Mouse (Mus musculus) MEL (cell line): ENCODE results near the gene Birc5. TPM values are rescaled to one million over a fixed set of nuclear protein-coding genes. Genes with fewer than 3 reads are reported as not detected.
A peak's percentile ranks its signal among the peaks of the same experiment; 100 is the strongest.

ENCODE experiments used
- DNase-seq: peaks from one replicate; pipeline ENCODE4 v3.0.0; 2011; ENCODE audit warnings: low read depth, low spot score
- H3K27ac ChIP-seq: 2 replicates; pipeline ENCODE4 v1.5.1; 2012; ENCODE audit warnings: low read depth, mild to moderate bottlenecking, control low read depth, low read length, moderate library complexity; ENCODE audit not compliant: control insufficient read depth
- H3K27me3 ChIP-seq, 2 experiments: fragments of 150-350 bp in 1 of 2; sonication (generic) in 1 of 2; 2 replicates each; pipeline ENCODE4 v1.6.1; 2012; ENCODE audit warnings: low read length in 2 of 2, mild to moderate bottlenecking in 2 of 2, improper control_type of control experiment in 1 of 2, moderate library complexity in 1 of 2; ENCODE audit not compliant: insufficient read depth in 2 of 2, control insufficient read depth in 1 of 2
- H3K36me3 ChIP-seq, 2 experiments: 2 replicates each; pipeline ENCODE4 v1.6.1; 2012 to 2014; ENCODE audit warnings: low read length in 2 of 2, improper control_type of control experiment in 1 of 2, inconsistent platforms in 1 of 2, mild to moderate bottlenecking in 1 of 2; ENCODE audit not compliant: insufficient read depth in 2 of 2, control insufficient read depth in 1 of 2
- H3K4me1 ChIP-seq, 2 experiments: fragments of 150-350 bp in 1 of 2; sonication (generic) in 1 of 2; 2 replicates each; pipeline ENCODE4 v1.6.1; 2012; ENCODE audit warnings: low read length in 2 of 2, improper control_type of control experiment in 1 of 2, mild to moderate bottlenecking in 1 of 2; ENCODE audit not compliant: insufficient read depth in 2 of 2, control insufficient read depth in 1 of 2
- H3K4me3 ChIP-seq, 2 experiments: fragments of 150-350 bp in 1 of 2; sonication (generic) in 1 of 2; 2 replicates each; pipeline ENCODE4 v1.5.1; 2012; ENCODE audit warnings: low read depth in 2 of 2, low read length in 2 of 2, mild to moderate bottlenecking in 2 of 2, moderate library complexity in 2 of 2, control low read depth in 1 of 2, improper control_type of control experiment in 1 of 2; ENCODE audit not compliant: control insufficient read depth in 1 of 2, insufficient read depth in 1 of 2
- H3K79me2 ChIP-seq: 2 replicates; pipeline ENCODE4 v1.6.1; 2012; ENCODE audit warnings: mild to moderate bottlenecking, low read length, moderate library complexity; ENCODE audit not compliant: control insufficient read depth, poor library complexity, insufficient read depth
- H3K9ac ChIP-seq: 2 replicates; pipeline ENCODE4 v1.6.1; 2012; ENCODE audit warnings: low read depth, mild to moderate bottlenecking, control low read depth, low read length, moderate library complexity; ENCODE audit not compliant: control insufficient read depth, poor library complexity, severe bottlenecking
- H3K9me3 ChIP-seq: fragments of 150-350 bp; sonication (generic); replicated peaks from 2 replicates; pipeline ENCODE4 v1.6.1; 2012; ENCODE audit warnings: mild to moderate bottlenecking, low read length, improper control_type of control experiment, moderate library complexity; ENCODE audit not compliant: insufficient read depth
- BHLHE40 ChIP-seq: IDR thresholded peaks from 2 replicates; pipeline ENCODE4 v1.6.1; 2012; ENCODE audit warnings: low read depth, mild to moderate bottlenecking, inconsistent platforms, low read length, improper control_type of control experiment, borderline replicate concordance
- CTCF ChIP-seq, 3 experiments: IDR thresholded peaks in 2 of 3; conservative IDR thresholded peaks in 1 of 3; 2 replicates each; pipeline ENCODE4 v1.5.1; 2011 to 2012; ENCODE audit warnings: low read length in 3 of 3, low read depth in 2 of 3, mild to moderate bottlenecking in 2 of 3, improper control_type of control experiment in 1 of 3, inconsistent platforms in 1 of 3, mixed read lengths in 1 of 3, moderate library complexity in 1 of 3; ENCODE audit not compliant: control insufficient read depth in 1 of 3, insufficient read depth in 1 of 3, poor library complexity in 1 of 3, severe bottlenecking in 1 of 3
- E2F4 ChIP-seq: IDR thresholded peaks from 2 replicates; pipeline ENCODE4 v1.6.1; 2011; ENCODE audit warnings: low read depth, low read length, improper control_type of control experiment, borderline replicate concordance
- EP300 ChIP-seq, 2 experiments: IDR thresholded peaks; 2 replicates each; pipeline ENCODE4 v1.6.1; 2011; ENCODE audit warnings: improper control_type of control experiment in 2 of 2, low read length in 2 of 2, low read depth in 1 of 2, mild to moderate bottlenecking in 1 of 2
- ETS1 ChIP-seq: IDR thresholded peaks from 2 replicates; pipeline ENCODE4 v1.6.1; 2012; ENCODE audit warnings: low read depth, mild to moderate bottlenecking, inconsistent platforms, low read length, improper control_type of control experiment, moderate library complexity
- MAX ChIP-seq: IDR thresholded peaks from 2 replicates; pipeline ENCODE4 v1.6.1; 2011; ENCODE audit warnings: low read length, improper control_type of control experiment
- MAZ ChIP-seq: IDR thresholded peaks from 2 replicates; pipeline ENCODE4 v1.6.1; 2012; ENCODE audit warnings: low read depth, mild to moderate bottlenecking, inconsistent platforms, low read length, improper control_type of control experiment
- MXI1 ChIP-seq: IDR thresholded peaks from 2 replicates; pipeline ENCODE4 v1.6.1; 2011; ENCODE audit warnings: mild to moderate bottlenecking, low read depth, low read length, improper control_type of control experiment
- NELFE ChIP-seq: IDR thresholded peaks from 2 replicates; pipeline ENCODE4 v1.6.1; 2011; ENCODE audit warnings: low read depth, low read length, improper control_type of control experiment
- NRF1 ChIP-seq: IDR thresholded peaks from 2 replicates; pipeline ENCODE4 v1.6.1; 2014; ENCODE audit warnings: low read depth, mild to moderate bottlenecking, inconsistent platforms, low read length, improper control_type of control experiment, moderate library complexity; ENCODE audit not compliant: poor library complexity, insufficient read depth, severe bottlenecking
- POLR2A ChIP-seq, 2 experiments: IDR thresholded peaks; 2 replicates each; pipeline ENCODE4 v1.6.1; 2011 to 2012; ENCODE audit warnings: low read length in 2 of 2, mild to moderate bottlenecking in 2 of 2, control low read depth in 1 of 2, improper control_type of control experiment in 1 of 2, low read depth in 1 of 2, moderate library complexity in 1 of 2; ENCODE audit not compliant: control insufficient read depth in 1 of 2, insufficient read depth in 1 of 2, poor library complexity in 1 of 2
- POLR2AphosphoS2 ChIP-seq: IDR thresholded peaks from 2 replicates; pipeline ENCODE4 v1.6.1; 2011; ENCODE audit warnings: low read length, improper control_type of control experiment
- POLR2AphosphoS5 ChIP-seq: IDR thresholded peaks from 2 replicates; pipeline ENCODE4 v1.6.1; 2012; ENCODE audit warnings: low read depth, borderline replicate concordance, mild to moderate bottlenecking, inconsistent platforms, low read length, moderate library complexity, mixed read lengths
- RAD21 ChIP-seq: IDR thresholded peaks from 2 replicates; pipeline ENCODE4 v1.6.1; 2011; ENCODE audit warnings: mild to moderate bottlenecking, low read depth, low read length, improper control_type of control experiment
- SIN3A ChIP-seq: IDR thresholded peaks from 2 replicates; pipeline ENCODE4 v1.6.1; 2012; ENCODE audit warnings: low read length, improper control_type of control experiment, inconsistent platforms
- TAL1 ChIP-seq: IDR thresholded peaks from 2 replicates; pipeline ENCODE4 v1.6.1; 2012; ENCODE audit warnings: mild to moderate bottlenecking, inconsistent platforms, low read length, moderate library complexity, mixed read lengths
- TBP ChIP-seq: IDR thresholded peaks from 2 replicates; pipeline ENCODE4 v1.8.0; 2011; ENCODE audit warnings: low read depth, low read length, improper control_type of control experiment
- TCF12 ChIP-seq: IDR thresholded peaks from 2 replicates; pipeline ENCODE4 v1.6.1; 2014; ENCODE audit warnings: low read depth, mild to moderate bottlenecking, inconsistent platforms, low read length, improper control_type of control experiment, moderate library complexity
- USF2 ChIP-seq, 2 experiments: IDR thresholded peaks; 2 replicates each; pipeline ENCODE4 v1.6.1; 2011 to 2012; ENCODE audit warnings: improper control_type of control experiment in 2 of 2, low read length in 2 of 2, borderline replicate concordance in 1 of 2, inconsistent platforms in 1 of 2, low read depth in 1 of 2, mild to moderate bottlenecking in 1 of 2; ENCODE audit not compliant: insufficient read depth in 1 of 2
- ZKSCAN1 ChIP-seq: IDR thresholded peaks from 2 replicates; pipeline ENCODE4 v1.6.1; 2012; ENCODE audit warnings: low read depth, mild to moderate bottlenecking, inconsistent platforms, low read length, improper control_type of control experiment, moderate library complexity
- ZMIZ1 ChIP-seq: IDR thresholded peaks from 2 replicates; pipeline ENCODE4 v1.6.1; 2012; ENCODE audit warnings: low read depth, mild to moderate bottlenecking, inconsistent platforms, low read length, improper control_type of control experiment, moderate library complexity
- ZNF384 ChIP-seq: IDR thresholded peaks from 2 replicates; pipeline ENCODE4 v1.6.1; 2012; ENCODE audit warnings: low read depth, mild to moderate bottlenecking, inconsistent platforms, low read length, improper control_type of control experiment
- polyA plus RNA-seq, 2 experiments: library from polyadenylated mRNA; stranded (reverse) in 1 of 2; unstranded in 1 of 2; fragments of >175 nt in 1 of 2; fragments of >200 nt in 1 of 2; gene quantifications; 2 replicates each; pipeline versions ENCODE4 v1.2.1 to v1.2.4; 2012; ENCODE audit warnings: low replicate concordance in 2 of 2, low read depth in 1 of 2; ENCODE audit not compliant: insufficient read length in 2 of 2, insufficient read depth in 1 of 2, missing spikeins in 1 of 2
- total RNA-seq: library from RNA; depleted of rRNA; stranded (reverse); fragments of 300-350 nt; gene quantifications from 2 replicates; pipeline ENCODE4 v1.2.3, GENCODE M21; 2012

Birc5 gene
- total and polyA plus RNA-seq, 3 experiments, result 214 to 242 TPM; not detected in 1

DNA sequence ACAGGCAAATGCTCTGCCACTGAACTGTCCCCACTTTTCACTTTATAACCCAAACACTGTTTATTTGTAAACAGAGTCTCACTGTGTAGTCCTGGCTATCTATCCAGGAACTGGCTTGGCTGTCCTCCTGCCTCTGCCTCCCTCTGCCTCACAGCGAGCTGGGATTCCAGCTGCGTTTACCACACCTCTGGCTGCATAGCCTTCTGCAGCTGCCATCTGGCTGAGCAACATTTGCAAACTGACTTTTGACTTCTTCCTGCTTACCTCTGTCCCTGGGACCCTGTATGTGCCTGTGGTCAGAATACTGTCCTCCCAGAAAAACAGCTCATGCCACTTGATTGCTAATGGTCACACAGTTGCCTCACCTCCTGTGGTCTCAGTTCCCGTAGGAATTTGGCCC is 21.7 kb upstream of the Birc5 start:
- DNase-seq, result no peak
- H3K9ac ChIP-seq, result peak overlapping the region; percentile 38
- peaks cover 23 to 67% of the 10 kb centered on the region in 2 experiments for H3K4me1 ChIP-seq
- H3K9me3 ChIP-seq, result no peaks in the 10 kb centered on the region
- H3K27ac ChIP-seq, result no peak overlapping the region
- H3K36me3 ChIP-seq, result peaks cover 0 to 46% of the 10 kb centered on the region in 2 experiments; a peak in 2 of 4 replicates
- no peaks in the 10 kb centered on the region for H3K27me3 ChIP-seq
- TF ChIP-seq ZNF384, result no peak
- TF ChIP-seq TAL1, result no peak
- no peak for TF ChIP-seq POLR2A (IDR thresholded peaks at IDR 0.05; ENCODE audit: control insufficient read depth in 1 of 2, insufficient read depth in 1 of 2, low read depth in 1 of 2, low read length in 2 of 2, poor library complexity in 1 of 2)
- peaks cover 24% of the 10 kb centered on the region for H3K79me2 ChIP-seq
- peak overlapping the region in 1 of 2 experiments; percentile 27; a peak in 2 of 4 replicates for H3K4me3 ChIP-seq

DNA sequence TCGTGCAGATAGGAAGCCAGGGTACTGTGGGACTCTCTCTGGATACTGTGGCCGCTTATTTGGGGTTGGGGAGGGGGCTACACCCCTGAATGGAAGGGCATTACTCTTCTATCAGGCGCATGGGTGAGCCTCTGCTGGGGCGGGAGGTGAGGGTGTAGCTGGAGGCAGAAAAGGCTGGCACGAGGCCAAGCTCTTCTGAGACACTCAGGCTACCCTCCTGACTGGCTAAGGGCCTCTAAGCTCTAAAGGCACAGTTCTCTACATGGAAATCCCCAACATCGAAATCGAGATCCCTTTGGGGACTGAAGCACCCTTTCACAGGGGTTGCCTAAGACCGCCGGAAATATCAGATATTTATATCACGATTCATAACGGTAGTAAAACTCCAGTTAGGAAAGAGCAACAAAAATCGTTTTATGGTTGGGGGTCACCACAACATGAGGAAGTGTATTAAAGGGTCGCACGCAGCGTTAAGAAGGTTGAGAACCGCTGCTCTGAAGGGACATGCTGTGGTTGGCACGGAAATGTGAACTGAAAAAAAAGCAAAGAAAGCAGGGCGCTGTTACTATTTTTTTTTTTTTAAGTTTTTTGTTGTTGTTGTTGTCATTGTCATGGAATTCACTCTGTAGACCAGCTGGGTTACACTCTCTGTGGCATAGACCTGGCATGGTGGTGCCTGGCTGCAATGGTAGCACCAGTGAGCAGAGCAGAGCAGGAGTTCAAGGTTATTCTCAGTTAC is 20.7 kb upstream of the Birc5 start:
- Histone ChIP-seq H3K36me3 (peaks cover 0 to 45% of the 10 kb centered on the region in 2 experiments; a peak in 2 of 4 replicates), H3K79me2 (peaks cover 19% of the 10 kb centered on the region), H3K4me1 (peaks cover 23 to 71% of the 10 kb centered on the region in 2 experiments), H3K9me3 (no peaks in the 10 kb centered on the region), H3K4me3 (peak overlapping the region; percentile 24 to 27), H3K27me3 (no peaks in the 10 kb centered on the region), H3K9ac (peak overlapping the region; percentile 38), H3K27ac (peak overlapping the region; percentile 44)
- TF ChIP-seq MAX, result peak; percentile 9
- no peak for TF ChIP-seq CTCF (IDR thresholded peaks at IDR 0.05 in 2 of 3, conservative IDR thresholded peaks at IDR 0.05 in 1 of 3; ENCODE audit: control insufficient read depth in 1 of 3, insufficient read depth in 1 of 3, low read depth in 2 of 3, low read length in 3 of 3, poor library complexity in 1 of 3, severe bottlenecking in 1 of 3)
- no peak for TF ChIP-seq TAL1
- peak; percentile 35 for TF ChIP-seq MXI1
- TF ChIP-seq E2F4, result peak; percentile 45; the same call in 1 of the 2 replicates
- peak; percentile 66 for TF ChIP-seq ZNF384
- TF ChIP-seq POLR2AphosphoS5, result no peak
- TF ChIP-seq ETS1, result no peak
- TF ChIP-seq ZKSCAN1, result no peak
- peak; percentile 88 for DNase-seq

DNA sequence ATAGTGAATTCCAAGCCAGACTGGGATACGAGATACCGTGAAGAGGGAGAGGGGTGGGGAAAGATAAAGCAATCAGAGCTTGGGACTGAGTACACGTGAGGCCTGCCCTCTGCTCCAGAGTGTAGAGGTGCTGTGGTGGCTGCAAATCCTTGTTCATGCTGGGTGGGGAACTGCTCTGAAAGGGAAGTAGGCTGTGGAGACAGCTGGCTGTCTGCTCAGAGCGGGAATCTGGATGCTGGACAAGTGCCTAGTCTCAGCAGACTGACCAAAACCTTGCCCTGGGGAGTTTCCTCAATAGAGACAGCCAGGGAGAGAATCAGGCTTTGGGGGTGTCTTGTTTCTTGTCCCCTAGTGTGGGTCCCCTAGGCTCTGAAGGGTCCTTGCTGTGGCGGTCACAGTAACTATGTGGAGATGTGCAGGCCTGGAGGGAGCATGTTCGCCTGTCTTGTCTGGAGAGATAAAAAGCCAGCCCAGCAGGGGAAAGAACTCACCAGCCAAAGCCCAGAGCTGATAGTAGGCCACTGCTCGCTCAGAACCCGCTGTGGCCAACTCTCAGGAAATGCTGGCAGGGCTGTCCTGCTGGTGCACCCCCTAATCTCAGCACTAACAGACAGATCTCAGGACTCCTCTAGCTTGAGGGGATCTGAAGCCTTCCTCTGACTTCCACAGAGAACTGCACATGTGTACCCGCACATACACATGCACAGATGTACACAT is 20.0 kb upstream of the Birc5 start:
- no peaks in the 10 kb centered on the region for H3K9me3 ChIP-seq
- DNase-seq, result peak; percentile 90
- peaks cover 23 to 64% of the 10 kb centered on the region in 2 experiments for H3K4me1 ChIP-seq
- H3K27ac ChIP-seq, result peak overlapping the region; percentile 52
- peak overlapping the region; percentile 24 to 27; a peak in 2 of 4 replicates for H3K4me3 ChIP-seq
- H3K79me2 ChIP-seq, result peaks cover 15% of the 10 kb centered on the region
- no peaks in the 10 kb centered on the region for H3K27me3 ChIP-seq
- peaks cover 0 to 37% of the 10 kb centered on the region in 2 experiments; a peak in 2 of 4 replicates for H3K36me3 ChIP-seq
- H3K9ac ChIP-seq, result peak overlapping the region; percentile 38; the same call in 1 of the 2 replicates
- TF ChIP-seq POLR2AphosphoS2 (no peak), TBP (no peak), MXI1 (peak; percentile 69), BHLHE40 (peak; percentile 93), MAZ (no peak; the same call in 1 of the 2 replicates), NELFE (no peak), USF2 (IDR thresholded peaks at IDR 0.05; ENCODE audit: borderline replicate concordance in 1 of 2, insufficient read depth in 1 of 2, low read depth in 1 of 2, low read length in 2 of 2) (no peak), POLR2AphosphoS5 (no peak), ZMIZ1 (no peak), ZNF384 (no peak), TCF12 (peak; percentile 86), EP300 (IDR thresholded peaks at IDR 0.05; ENCODE audit: low read depth in 1 of 2, low read length in 2 of 2) (peak; percentile 87 to 88), RAD21 (no peak), NRF1 (0 out of 2 replicates have a peak, but pooled peaks have one; percentile 19), SIN3A (peak; percentile 59), ETS1 (0 out of 2 replicates have a peak, but pooled peaks have one; percentile 64)
